Mouse (Mus musculus): ENCODE results near the gene Fhit.

GRCm38 (mm10) chr14:10367783-10368680 is 793.8 kb downstream of the Fhit start:
- no peak for TF ChIP-seq GATA1 (IDR thresholded peaks at IDR 0.05; ENCODE audit: borderline replicate concordance, low read length)
- TF ChIP-seq FLI1 (IDR thresholded peaks at IDR 0.05; ENCODE audit: low read length) = no peak

Data from megakaryocyte, embryonic 14.5 days (primary cell).